Mouse (Mus musculus): ENCODE measurements around the gene Scrn2. TPM values are rescaled to one million over a fixed set of nuclear protein-coding genes. Genes with fewer than 3 reads are reported as not detected.

Scrn2 gene
- 10 to 100 TPM; 13.7 to 14.1 TPM for total RNA-seq (2021)

- intact Hi-C loops (cut with DNase I): no loop called here
- peak; percentile 89 for DNase-seq
These were observed at the start of gene Scrn2 for GRCm38 (mm10) chr11:97029686-97030417. Gene Scrn2, plus strand, starts transcription at chr11:97029938.

GRCm38 (mm10) chr11:96980021-96980420, 49.7 kb upstream of the Scrn2 start:
- no peak for DNase-seq

DNA sequence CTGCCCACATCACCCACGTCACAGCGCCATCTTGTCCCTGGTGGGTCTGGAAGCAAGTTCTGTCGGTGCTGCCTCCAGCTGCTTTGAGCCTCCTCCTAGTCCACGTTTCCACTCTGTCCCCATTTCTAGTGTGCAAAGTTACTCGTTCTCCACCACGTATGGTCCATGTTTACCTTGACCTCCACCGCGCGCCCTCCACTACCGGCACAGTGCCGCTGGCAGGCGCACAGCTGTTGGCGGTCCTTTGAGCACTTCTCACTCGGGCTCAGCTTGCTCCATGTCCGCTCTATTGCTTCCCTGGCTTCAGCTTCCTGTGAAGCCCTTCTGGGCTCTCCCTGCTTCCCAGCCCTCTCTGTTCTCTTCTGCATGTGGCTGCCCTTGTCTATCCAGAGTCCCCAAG, 48.3 kb upstream of the Scrn2 start:
- intact Hi-C loops (cut with DNase I): loop anchor here (5.0 kb wide), 2 partner anchors 64 to 191 kb away; partner anchors contain the start of gene Cdk5rap3

More at GRCm38 (mm10) chr11:96980021-96980420, 49.7 kb upstream of the Scrn2 start:
- intact Hi-C loops (cut with DNase I): loop anchor here (5.0 kb wide), 2 partner anchors 63 to 192 kb away; partner anchors contain the start of gene Cdk5rap3

DNA sequence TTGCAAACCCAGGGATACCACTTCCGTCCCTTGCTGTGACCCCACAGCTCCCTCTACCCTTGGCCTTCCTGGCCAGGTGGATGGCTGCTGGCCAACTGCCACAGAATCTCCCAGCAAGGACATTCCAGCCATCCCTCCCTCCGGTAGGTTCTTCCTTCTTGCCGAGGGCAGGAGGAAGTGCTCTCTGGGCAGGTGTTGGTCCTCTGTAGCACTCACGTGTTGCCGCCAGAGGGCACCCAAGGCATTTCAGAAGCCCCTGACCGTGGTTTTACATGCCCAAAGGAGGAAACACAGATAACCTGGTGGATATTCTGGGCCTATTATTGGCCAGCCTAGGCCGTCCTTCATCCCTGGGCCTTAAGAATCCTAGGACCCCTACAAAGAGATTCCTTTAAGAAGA, 47.4 kb upstream of the Scrn2 start:
- peak; percentile 79 to 84 for DNase-seq
- intact Hi-C loops (cut with DNase I): loop anchor here (1.0 to 5.0 kb wide), 3 partner anchors 44 to 190 kb away; partner anchors contain the start of gene Cdk5rap3

More for the DNA sequence above, 48.3 kb upstream of the Scrn2 start:
- no peak for DNase-seq

- intact Hi-C loops (cut with DNase I): loop anchor here (1.0 to 5.0 kb wide), 3 partner anchors 43 to 189 kb away; partner anchors contain the start of gene Cdk5rap3
- no peak for DNase-seq
These were observed 46.9 kb upstream of the Scrn2 start, which contains the start of gene Sp2 for GRCm38 (mm10) chr11:96982859-96983258. Gene Sp2, minus strand, starts transcription at chr11:96982959.

GRCm38 (mm10) chr11:96984903-96985302, 44.8 kb upstream of the Scrn2 start:
- intact Hi-C loops (cut with DNase I): loop anchor here (5.0 kb wide), 2 partner anchors 68 to 187 kb away; partner anchors contain the start of gene Cdk5rap3
- DNase-seq: no peak

DNA sequence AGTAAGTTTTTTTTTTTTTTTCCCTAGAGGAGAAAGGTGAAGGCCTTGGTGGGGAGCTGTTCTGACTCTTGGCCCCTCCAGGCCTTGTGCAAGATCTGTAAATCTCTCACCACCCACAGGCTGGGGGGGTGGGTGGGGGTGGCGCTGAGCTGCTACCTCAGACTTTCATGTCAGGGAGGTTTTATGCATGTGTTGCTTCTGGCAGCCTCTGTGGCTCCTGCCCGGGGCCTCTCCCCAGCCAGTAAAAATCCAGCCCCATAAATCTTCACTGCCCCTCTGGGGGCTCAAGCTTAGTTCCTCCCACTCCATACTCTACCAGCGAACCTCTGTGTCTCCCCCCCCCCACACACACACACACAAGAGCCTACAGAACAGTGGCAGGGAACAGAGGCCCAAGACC, 43.3 kb upstream of the Scrn2 start:
- DNase-seq: no peak
- intact Hi-C loops (cut with DNase I): no loop called here

- intact Hi-C loops (cut with DNase I): no loop called here
- DNase-seq: no peak
These were observed 41.7 kb upstream of the Scrn2 start for GRCm38 (mm10) chr11:96987873-96988655.

- no peak for DNase-seq
- intact Hi-C loops (cut with DNase I): no loop called here
These were observed 38.2 kb upstream of the Scrn2 start for GRCm38 (mm10) chr11:96991501-96991900.

DNA sequence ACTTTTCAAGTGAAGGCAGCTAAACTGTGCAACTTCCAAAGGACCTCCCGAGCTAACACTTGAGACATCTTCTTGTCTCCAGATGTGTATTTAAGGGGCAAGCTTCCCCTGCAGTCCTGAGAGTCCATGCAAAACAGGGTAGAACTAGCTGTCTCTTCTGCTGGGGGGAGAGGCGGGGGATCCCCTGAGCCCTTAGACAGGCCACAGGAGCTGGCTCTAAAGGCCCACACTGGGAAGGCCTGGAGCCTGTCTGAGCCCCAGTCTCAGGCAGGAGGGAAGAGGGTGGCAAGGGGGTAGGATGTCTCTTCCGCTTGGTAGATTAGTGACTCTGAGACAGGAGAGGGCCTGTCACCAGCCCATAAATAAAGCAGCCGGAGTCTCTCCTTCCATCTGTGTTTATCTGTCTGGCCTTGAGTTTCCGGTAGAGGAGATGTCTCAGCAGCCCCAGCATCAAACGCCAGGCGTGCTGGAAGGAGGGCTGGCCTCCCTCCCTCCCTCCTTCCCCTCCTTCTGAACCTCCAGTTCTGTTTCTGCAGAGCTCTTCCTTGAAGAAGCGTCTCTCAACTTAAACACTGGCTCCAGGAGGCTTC, 36.9 kb upstream of the Scrn2 start:
- intact Hi-C loops (cut with DNase I): no loop called here

DNA sequence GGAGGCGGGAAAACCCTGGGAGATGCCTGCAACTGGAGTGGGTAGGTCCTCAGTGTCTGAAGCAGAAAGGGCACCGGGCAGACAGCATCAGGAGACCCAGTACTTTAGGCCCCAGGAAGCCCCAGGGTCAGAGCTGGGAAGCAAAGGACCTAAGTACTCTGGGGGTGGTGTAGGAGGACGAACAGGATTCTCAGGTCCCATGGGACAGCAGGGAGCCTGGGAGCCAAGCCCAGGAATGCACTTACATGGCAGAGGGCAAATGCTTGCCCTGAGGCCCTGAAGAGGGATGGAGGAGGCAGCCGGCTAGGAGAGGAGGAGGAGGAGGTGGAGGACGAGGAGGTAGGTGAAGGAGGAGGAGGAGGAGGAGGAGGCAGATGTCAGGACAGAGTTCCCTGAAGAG, 34.7 kb upstream of the Scrn2 start:
- intact Hi-C loops (cut with DNase I): no loop called here
- DNase-seq: no peak

More for the DNA sequence above, 36.9 kb upstream of the Scrn2 start:
- no peak for DNase-seq

DNA sequence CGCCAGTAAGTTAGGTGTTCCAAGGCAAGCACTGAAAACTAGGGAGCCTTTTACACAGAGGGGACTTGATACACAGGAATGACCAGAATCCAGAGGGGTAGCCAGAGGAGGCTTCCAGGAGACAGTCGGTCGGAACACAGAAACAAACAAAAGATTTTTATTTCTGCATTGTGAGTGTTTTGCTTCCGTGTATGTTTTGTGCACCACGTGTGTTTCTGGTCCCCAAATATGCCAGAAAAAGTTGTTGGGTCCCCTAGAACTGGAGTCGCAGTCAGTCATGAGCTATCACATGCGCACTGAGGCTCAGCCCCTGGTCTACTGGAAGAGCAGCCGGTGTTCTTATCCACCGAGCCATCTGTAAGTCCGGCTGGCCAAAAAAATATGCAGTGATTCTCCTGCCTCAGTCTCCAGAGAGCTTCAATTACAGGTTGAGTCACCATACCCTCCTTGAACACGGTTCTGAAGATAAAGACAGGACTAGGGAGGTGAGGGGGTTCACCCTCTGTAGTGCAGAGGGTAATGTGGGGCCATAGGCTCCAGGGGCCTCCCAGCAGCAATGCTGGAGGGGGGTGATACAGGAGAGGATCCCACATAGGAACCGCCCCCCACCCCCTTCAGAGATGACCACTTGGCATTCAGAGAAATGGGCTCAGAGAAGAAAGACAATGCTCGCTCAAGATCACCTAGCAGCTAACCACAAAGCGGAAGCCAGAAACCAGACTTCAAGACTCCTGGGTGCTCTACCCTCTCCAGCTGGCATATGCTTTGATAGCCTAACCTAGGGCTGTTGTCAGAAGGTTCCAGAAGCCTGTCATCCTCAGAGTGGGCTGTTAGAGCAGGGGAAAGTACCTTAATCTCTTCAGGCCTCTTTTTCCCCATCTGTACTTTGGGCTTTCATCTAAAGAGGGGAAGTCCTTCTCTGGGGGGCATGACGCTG, 33.6 kb upstream of the Scrn2 start:
- no peak for DNase-seq
- intact Hi-C loops (cut with DNase I): no loop called here

DNA sequence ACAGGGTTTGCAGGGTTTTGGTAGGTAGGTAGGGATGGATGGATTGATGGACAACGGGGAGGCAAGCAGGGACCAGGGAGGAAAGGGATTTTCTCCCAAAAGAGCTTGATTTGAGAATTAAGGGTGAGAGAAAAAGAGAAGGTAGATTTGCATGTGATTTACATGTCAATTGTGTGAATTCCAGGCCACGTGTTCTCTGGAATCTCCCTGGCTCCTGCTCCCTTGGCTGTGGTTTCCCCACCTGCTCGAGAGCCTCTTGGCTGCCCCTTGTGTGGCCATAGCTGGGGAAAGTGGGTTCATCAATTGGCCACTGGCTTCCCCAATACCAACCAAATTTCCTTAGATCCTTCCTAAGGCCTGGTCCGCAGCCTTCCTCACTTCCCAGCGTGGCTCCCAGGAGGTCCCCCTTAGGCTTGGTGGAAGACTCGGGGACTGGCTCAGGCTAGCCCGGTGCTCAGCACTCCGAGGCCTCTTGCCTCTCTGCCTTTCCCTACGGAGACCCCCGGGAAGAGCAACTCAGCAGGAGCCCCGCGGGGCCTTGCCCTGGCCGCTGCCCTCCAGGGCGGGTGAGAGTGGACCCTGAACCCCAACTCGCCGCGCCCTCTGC, 32.9 kb upstream of the Scrn2 start:
- no peak for DNase-seq
- intact Hi-C loops (cut with DNase I): no loop called here

DNA sequence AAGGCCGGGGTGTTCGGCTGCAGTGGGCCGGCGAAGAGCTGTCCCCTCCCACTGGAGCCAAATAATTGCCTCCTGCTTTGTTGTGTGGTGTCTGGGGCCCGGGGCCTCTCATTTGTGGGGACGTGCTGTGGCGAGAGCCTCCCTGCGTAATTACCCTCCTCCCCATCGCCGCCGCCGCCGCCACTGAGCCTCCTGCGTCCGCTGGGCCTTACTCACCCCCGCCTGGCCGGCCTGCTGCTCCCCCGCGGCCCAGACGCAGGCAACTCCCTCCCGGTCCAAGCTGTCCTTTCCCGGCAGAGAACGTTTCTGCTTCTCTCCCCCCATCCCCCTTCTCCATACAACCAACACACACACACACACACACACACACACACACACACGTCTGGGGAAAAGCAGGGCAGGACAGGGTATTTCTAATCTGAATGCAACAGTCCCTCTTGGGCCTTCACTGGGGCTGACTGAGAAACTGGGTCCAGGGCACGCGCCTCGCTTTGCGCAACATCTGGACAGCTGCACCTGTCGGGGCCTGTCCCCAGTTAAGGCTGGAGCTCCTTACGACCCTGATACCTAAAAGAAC, 32.3 kb upstream of the Scrn2 start:
- intact Hi-C loops (cut with DNase I): no loop called here
- peak; percentile 38 to 63 for DNase-seq

- intact Hi-C loops (cut with DNase I): no loop called here
- DNase-seq: no peak
These were observed 26.6 kb upstream of the Scrn2 start for GRCm38 (mm10) chr11:97003170-97003569.

DNA sequence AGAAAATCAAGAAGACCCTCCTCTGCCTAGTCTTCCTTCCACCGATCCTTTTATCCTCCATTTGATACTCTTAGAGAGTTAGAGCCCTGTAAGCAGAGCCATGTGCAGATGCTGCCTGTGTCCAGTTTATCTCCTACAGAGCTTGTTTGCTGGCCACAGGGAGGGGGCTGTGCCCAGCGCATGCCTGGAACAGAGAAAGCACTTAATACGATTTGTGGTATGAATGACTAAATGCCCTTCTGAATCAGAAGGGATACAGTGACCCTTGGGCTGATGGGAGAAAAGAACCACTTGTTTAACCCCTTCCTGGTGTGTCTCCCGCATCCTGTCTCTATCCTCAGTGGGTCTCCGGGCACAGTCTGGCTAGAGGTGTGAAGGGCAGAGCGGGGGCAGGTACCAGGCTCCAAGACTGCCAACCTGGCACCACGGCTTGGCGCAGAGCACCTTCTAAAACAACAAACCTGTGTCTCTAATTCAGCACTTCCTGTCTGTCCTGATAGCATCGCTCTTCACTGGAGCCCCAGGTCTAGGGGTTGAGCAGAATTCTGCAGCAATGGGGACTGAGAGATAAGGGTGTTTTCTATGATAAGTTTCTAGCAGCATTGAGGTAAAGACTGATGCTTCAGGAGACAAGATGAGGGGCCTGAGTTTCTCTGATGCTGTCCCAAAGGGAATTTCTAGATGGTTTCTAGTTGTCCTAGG, 22.5 kb upstream of the Scrn2 start:
- intact Hi-C loops (cut with DNase I): no loop called here
- no peak for DNase-seq

- intact Hi-C loops (cut with DNase I): no loop called here
- no peak for DNase-seq
These were observed 20.4 kb upstream of the Scrn2 start for GRCm38 (mm10) chr11:97009198-97009790.

DNA sequence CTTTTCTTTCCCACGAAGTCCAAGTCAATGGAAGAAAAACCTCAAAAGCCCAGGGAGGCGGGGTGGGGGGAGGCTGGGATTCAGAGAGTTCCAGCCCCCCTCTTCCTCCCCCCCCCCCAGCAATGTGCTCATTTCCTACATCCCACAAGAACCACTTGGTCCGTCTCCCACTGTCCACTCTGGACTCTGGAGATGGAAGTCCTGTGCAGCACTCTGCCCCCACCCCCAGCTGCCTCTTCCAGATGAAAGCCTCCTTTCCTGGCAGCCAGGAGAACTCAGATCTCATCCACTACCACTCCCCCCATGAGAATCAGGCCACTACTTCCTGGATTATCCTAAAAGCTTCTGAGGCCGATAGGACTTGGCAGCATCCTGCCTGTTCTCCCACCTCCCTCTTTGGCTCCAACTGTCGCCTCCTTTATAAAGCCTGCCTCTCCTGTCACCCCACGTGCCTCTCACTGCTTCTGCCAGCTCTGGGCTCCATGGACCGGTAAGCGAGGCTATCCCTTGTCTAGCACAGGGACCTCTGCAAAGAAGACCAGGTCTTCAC, 16.5 kb upstream of the Scrn2 start, which contains the start of gene Sp6:
Gene Sp6 (plus strand): TSS at position 274 of the 550 bp plus-strand sequence.
- no peak for DNase-seq
- intact Hi-C loops (cut with DNase I): no loop called here
